Mouse (Mus musculus): ENCODE measurements at regions not wholly inside any gene's neighbourhood (a gene's known extent, or its start where the extent isn't known, plus 50 kb on each side); places are given as distances from the start of the nearest gene placed in this dataset.

GRCm38 (mm10) chr10:55096223-55096622, 1010.5 kb upstream of the Msl3l2 start:
- ATAC-seq (ENCODE audit: poor library complexity, severe bottlenecking): peak; percentile 55

DNA sequence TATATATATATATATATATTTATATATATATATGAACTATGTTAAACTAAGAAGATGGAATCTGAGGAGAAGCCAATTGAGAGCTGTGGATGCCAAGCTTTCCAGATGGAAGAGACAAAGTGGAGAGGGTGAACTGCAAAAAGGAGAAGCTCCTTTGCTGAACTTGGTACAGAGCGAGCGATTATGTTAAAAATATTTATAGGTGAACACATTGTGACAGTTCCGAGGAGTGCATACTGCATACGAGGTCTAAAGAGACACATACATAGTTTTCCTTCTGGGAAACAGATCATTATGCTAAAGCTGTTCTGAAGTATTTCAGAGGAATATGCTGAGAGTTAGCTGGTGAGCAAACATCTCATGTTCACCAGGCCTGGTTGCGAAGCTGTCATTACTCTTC, 1009.5 kb upstream of the Msl3l2 start:
- ATAC-seq (ENCODE audit: poor library complexity, severe bottlenecking): no peak

DNA sequence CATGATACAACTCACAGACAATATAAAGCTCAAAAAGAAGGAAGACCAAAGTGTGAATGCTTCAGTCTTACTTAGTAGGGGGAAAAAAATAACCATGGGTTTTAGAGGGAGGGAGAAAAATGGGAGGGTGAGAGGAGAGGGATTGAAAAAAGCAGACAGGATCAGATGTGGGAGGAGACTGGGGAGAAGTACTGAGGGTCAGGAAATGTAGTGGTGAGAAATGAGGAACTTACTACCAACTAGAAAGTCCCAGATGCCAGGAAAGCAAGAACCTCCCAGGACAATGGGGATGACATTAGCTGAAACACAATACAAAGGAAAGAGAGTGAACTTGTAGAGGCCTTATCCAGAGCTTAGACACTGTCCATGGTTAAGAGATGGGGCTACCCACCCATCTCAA, 1008.4 kb upstream of the Msl3l2 start:
- peak; percentile 67 for ATAC-seq (ENCODE audit: poor library complexity, severe bottlenecking)

DNA sequence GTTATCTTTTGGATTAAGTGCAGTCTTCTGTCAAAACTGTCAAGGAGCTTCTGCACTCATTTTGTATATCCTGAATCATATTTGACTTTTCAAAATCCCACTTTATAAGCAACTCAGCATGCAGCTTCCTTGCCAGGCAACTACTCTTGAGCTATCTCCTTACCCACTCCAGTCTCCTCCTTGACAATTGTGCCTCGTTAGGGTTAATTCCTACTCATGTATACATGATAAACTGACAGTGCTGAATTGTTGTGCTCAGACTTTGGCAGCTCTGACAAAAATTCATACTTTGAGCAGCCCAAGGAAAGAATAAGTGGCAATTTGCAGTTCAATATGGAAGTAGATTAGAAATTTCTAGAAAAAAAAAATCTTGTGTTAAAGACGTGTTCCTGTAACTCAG, 994.5 kb upstream of the Msl3l2 start:
- no peak for ATAC-seq (ENCODE audit: poor library complexity, severe bottlenecking)

DNA sequence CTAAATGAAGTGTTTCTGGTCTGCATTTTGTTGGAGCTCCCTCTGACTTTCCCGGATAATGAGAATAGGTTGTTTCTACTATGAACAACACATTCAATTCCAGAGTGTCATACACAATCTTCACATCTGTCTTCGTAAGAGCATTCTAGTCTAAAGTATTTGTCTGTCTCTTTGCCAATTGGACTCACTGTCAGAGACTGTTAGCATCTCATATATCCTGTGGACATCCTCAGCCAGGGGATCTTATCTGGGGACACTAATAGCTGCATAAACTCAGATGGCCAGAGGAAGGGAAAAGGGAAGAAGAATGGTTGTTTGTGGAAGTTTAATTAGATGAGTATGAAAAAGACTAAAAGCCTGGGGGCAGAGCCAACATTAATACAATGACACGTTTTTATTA, 958.5 kb upstream of the Msl3l2 start:
- ATAC-seq (ENCODE audit: poor library complexity, severe bottlenecking): no peak

GRCm38 (mm10) chr10:55192176-55192575, 914.5 kb upstream of the Msl3l2 start:
- ATAC-seq (ENCODE audit: poor library complexity, severe bottlenecking): no peak

DNA sequence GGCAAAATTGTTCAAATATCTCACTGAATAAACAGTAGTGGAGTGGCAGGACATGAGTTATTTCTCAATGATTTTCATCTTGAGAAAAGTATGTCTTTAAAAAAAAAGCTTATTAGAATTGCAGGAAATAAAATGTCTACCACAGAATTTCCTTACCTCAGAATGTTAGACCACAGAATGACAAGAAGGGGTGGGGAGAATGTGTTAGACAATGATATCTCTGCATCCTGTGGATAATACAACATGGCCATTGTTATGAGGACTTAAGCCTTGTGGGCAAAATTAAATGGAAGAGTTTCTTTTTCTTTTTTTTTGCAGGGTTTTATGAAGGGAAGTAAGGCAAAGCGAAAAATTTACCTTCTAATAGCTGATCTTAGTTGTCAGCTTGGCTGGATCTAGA, 912.6 kb upstream of the Msl3l2 start:
- no peak for ATAC-seq (ENCODE audit: poor library complexity, severe bottlenecking)

GRCm38 (mm10) chr10:55195266-55195665, 911.5 kb upstream of the Msl3l2 start:
- ATAC-seq (ENCODE audit: poor library complexity, severe bottlenecking): no peak

DNA sequence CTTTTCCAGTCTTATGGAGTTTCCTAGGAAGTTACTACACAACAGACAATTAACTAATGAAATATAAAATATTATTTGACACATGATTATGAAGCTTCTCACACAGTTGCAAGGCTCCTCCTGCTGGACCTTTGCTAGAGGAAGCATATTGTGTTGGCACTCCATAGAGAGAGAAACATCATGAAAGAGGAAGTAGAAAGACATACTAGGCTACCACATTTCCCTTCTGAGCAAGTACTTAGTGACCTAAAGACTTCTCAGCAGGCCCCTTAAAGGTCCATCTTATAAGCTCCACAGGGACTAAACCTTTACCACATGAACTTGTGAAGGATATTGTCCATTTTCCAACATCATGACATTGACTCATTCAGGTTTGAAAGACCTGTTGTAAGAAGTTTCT, 869.6 kb upstream of the Msl3l2 start:
- no peak for ATAC-seq (ENCODE audit: poor library complexity, severe bottlenecking)

DNA sequence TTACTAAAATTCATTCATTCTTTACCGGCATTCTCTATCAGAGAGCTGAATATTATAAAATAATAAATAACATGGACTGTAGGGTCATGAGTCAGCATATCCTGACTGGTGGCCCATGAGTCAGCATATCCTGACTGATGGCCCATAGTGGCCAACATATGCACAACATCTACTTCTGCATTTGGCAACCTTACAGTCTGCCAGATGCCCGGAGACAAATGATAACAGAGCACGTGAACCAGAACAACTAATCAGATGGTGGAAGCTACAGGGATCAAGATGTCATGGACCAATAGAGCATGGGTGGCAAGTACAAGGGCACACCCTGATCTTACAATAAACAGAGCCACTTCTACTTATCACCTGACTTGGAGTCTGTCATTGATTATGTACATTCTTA, 849.4 kb upstream of the Msl3l2 start:
- ATAC-seq (ENCODE audit: poor library complexity, severe bottlenecking): no peak

DNA sequence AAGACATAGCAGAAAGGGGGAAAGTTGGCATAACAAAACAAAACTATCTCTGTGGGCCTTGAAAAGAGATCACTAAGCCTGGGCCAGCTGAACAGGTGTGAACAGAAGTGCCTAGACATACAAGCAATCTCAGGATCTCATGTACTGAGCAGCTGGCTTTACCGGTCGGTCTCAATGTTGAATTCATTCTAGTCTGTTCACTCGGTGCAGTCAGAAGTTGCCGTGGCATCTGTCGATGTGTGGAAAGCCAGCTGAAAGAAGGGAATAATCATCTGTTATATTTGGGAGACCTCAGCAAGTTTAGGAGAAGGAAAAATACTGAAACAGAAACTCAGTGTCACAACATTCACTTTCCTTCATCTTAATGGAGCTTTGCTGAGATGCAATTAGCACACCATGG, 806.6 kb upstream of the Msl3l2 start:
- ATAC-seq (ENCODE audit: poor library complexity, severe bottlenecking): no peak

GRCm38 (mm10) chr10:55333836-55334235, 772.9 kb upstream of the Msl3l2 start:
- no peak for ATAC-seq (ENCODE audit: poor library complexity, severe bottlenecking)

- ATAC-seq (ENCODE audit: poor library complexity, severe bottlenecking): no peak
Measured at GRCm38 (mm10) chr10:55335997-55336396, 770.7 kb upstream of the Msl3l2 start.

GRCm38 (mm10) chr10:55348071-55348470, 758.6 kb upstream of the Msl3l2 start:
- ATAC-seq (ENCODE audit: poor library complexity, severe bottlenecking): no peak
